Mouse (Mus musculus) retina, embryonic 14.5 days (tissue): Measurements from ENCODE around the gene Hoxa9.

Experiments
- DNase-seq: peaks from one replicate; pipeline ENCODE4 v3.0.0-alpha.2; 2015; ENCODE audit warnings: low spot score

The Hoxa9 gene

DNA sequence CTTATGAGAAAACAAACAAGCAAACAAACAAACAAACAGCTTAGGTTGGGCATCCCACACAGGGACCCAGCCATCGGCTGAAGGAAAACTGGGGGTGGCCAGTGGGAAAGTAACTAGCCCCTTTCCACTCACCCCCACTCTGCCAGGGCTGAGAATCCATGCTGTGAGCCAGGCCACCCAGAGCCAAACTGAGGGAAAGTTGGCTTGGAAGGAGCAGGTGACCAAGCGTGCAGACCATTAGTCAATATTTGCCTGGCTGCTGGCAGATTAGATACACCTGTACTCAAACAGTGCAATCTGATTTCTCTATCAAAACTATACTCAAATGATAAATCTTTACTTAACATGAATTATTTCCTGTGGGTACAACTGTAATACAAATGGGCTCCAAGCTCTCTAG lies 48.9 kb downstream of the Hoxa9 start:
- DNase-seq: no peak

DNA sequence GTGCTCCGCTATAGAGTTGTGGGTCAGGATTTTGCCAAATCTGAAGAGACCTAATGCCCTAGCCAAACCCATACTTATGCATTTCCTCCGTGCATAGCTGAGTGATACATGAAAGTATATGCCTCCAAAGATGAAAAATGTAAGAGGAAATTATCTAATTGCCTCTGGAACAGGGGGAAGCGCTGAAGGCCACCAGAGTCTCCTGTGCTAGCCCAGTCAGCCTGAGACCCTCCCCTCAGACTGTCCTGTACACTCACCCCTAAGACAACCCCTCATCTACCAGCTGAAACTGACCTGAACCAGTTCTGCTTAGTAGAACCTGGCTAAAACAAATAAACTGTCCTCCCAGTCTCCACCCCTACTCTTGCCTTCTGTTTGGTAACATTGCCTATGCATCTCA lies 50.2 kb downstream of the Hoxa9 start:
- DNase-seq: no peak

DNA sequence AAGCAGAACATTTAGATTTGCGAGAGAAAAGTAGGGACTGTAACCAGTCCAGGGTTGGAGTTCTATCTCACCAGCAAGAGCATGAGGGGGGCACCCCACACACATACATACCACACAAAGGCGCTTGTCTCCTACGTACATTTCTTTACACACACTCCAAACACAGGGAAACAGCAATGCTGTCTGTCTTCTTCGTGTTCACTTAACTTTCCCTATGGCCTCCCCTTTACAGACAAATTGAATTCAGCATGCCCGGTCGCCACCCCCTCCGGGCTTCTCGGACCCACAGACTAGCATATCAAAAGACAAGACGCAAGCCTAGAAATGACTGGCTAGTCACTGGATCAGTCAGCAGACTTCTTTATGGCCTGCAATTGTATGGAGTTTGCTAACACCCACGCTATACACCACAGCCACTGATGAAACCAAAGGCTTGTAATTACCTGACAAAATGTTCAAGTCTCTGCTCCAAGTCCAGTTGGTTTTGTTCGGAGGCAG lies 50.6 kb downstream of the Hoxa9 start:
- no peak for DNase-seq

DNA sequence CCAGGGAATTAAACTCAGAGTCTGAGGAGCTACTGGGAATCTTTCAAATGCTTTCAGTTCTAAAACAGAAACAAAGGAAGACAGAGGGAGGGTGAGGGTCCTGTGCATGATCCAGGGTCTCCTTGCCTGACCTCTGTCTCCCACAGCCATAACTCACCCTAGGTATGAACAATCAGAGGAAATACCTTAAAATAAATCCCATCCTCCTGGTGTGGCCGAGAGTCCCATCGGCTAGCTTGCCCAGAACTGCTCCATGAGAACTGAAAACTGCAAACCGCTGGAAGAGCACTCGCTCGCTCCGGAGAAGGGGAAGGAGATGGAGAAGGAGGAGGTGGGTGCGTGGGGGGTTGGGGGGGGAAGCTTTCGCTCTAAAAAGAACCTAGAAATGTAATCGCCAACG lies 51.2 kb downstream of the Hoxa9 start:
- DNase-seq: no peak

DNA sequence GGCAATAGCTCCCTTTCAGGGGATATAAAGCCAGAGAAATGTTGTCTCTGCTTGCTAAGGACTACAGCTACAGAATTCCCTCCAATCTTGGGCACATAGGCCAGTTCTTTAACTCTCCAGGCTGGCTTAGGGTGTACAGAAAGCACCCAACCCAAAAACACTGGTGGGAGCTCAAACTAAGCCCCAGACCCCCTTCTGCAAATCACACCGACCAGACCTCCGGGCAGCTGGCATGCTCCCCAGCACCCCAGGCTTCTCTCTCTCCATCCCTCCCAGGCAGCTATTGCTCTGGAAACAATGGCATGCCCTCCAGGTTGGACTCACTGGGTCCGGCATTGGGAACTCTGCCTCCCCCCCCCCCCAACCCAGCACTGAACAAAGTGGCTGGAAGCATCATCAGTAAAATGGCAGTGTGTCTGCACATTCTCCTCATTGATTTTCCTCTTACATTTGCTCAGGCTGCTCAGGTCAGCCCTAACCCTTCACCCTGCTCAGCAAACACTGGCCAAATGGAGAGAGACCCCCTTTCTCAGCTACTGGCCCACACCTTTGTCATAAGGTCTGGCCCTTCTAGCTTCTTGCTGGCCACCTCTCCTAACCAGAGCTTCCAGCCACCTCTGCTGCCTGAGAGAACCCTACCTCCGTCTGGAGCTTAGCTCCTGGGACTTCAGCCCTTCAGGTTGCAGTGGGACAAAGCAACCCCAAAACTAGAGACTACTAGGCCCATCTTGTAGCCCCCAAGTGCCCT lies 51.8 kb downstream of the Hoxa9 start:
- no peak for DNase-seq

DNA sequence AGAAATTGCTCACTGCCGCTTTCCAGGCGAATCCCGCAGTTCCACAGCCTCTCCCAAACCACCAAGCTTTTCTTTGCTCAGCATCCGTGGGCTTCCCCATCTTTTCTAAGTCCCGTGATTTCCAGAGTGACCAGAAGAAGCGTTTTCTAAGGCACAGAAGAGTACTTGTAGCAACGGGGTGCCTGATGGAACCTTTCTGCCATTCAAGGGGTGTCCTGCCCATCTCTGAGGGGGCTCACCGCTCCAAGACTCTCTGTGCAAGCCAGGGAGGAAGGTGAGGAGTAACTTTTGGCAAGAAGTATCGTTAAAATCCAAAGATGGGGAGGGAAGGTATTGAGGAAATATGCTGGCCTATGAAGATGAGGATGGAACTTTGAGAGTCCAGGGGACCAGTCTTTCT lies 53.1 kb downstream of the Hoxa9 start:
- DNase-seq: no peak

DNA sequence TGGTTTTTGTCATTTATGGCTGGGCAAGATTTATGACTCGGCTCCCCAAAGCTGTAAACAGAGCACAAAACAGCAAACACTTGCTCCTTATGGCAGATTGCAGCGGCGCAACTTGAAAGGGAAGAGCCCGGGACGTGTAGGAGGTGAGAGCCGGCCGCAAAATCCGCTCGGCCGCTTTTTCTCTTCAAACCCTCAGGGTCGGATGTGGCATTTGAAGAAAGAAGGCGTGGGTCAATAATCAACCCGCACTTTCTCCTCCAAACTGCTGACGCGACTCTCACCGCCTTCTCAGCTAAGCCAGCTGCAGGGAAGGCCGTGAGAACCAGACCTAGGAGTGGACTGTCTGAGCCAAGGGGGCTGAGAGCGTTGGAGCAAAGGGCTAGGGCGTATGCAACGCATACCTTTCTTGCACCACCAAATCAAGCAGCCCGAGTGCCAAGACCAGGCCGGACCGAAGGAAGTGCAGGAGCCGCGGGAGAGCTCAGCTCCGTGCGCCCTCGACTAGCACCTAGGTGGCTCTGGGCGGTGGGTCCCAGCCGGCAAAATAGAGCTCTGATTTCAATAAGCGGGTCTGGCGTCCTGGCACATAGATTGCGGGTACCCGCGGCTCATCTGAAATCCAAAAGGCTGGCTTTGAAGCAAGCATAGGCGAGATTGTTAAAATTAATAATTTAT lies 53.7 kb downstream of the Hoxa9 start, which contains the start of gene 5730596B20Rik:
Gene 5730596B20Rik, plus strand, starts transcription at position 438 of the 675 bp plus-strand sequence.
- no peak for DNase-seq

DNA sequence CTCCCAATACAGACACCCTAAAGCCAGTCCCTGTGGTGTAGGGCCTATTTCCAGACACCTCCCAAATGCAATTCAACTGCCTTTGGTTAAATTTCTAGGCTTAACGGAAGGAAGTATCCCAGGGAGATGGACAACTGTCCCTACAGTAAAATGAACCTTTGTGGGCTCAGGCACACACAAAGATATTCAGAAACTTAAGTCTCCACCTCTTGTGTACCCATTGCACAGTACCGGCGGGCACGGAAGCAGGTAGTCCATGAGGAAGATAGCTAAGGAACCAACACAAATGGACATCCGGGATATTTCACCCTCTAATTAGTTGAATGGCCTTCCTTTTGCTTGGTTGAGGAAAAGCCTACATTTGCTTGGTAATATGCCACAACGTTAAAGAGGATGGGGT lies 54.5 kb downstream of the Hoxa9 start:
- no peak for DNase-seq

DNA sequence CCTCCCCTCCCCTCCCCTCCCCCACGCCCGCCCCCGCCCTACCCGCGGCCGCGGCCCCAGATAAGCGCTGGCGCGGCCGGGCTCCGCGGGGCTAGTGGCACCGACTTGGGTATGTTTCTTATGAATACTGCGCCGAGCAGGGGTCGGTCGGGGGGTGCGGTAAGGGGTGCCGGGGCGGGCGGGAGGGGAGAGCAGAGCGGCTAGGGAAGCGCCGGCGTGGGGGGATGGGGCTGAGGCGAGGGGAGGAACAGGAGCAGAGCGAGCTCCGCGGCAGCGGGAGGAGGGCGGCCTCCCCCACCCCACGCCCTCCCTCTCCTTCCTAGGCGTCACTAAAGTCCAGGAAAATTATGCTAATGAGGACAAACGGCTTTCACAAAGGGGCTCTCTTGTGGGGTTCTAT lies 55.0 kb downstream of the Hoxa9 start:
- no peak for DNase-seq

DNA sequence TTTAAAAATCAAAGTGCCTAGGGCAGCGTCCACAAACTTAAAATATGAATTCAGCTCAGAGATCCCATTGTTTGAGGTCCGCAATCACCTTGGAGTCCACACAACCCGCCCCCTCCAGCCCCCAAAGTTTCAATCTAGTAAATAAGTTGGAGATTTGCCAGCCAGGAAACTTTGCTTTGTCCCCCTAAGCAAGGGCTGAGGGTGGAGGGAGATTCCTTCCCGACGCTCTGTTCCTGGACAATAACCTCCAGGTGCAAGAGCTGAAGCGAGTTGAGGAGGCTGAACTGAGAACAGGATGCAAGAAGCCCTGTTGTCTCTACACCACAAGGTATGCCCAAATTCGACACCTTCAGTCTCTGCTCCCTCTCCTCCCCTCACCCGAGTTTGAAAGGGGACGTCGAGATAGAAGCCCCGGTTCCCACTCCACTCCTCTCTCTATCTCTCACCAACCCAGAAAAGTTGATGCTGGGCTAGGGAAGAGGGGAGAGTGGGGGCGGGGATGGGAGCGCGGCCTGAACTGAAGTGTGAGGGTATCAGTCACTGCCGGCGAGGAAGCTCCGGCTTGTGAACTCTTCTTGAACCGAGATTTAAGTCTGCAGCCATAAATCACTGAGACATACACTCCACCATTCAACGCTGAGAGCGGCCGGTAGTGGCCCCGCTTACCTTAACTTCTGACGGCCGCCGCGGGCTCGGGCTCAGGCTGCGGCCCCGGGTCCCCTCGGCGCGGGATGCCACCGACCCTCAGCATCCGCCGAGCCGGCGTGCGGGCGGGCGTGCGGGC lies 55.7 kb downstream of the Hoxa9 start:
- no peak for DNase-seq

DNA sequence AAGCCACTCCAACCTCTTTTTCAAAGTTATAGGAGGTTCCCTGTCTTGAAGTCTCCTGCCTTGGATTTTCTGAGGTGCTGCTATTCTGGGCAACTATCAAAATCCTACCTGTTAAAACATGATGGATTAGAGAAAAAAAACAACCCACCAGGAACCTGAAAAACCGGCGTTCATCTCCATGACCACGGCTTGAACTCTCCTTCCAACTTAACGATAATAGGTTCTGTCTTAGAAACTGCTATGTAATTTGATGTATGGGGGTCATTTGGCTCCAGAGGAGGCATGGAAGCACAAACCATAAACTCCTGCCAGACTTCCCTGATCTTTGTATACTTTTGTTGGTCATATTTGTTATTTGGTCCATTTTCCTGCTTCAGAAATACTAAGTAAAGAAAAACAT lies 57.2 kb downstream of the Hoxa9 start:
- DNase-seq: no peak
